Mouse (Mus musculus): ENCODE measurements around the gene Ccdc172. TPM values are rescaled to one million over a fixed set of nuclear protein-coding genes. Genes with fewer than 3 reads are reported as not detected.

Gene Ccdc172
- polyA plus RNA-seq, 1 experiment from 2014 or later: not detected

DNA sequence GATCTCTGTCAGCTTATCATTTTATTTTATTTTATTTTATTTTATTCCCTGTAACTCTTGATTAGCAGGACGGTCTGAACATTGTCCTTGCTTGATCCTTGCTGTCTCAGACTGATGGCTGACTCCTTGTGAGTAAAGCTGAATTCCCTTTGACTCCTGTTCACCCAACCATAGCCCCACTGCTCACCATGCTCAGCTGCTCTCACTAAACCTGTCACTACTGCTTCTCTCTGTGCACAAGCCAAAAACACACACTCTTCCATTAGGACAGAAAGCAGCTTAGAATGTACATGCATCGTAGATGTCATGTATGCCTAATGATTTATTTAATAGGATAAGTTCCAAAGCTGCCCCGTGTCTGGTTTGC is 61.3 kb downstream of the Ccdc172 start:
- no peak for ATAC-seq (ENCODE audit: low FRiP score)
- no peak overlapping the region for H3K27ac ChIP-seq
- WGBS: 70% methylated on average over 3 of the region's 3 CpGs

DNA sequence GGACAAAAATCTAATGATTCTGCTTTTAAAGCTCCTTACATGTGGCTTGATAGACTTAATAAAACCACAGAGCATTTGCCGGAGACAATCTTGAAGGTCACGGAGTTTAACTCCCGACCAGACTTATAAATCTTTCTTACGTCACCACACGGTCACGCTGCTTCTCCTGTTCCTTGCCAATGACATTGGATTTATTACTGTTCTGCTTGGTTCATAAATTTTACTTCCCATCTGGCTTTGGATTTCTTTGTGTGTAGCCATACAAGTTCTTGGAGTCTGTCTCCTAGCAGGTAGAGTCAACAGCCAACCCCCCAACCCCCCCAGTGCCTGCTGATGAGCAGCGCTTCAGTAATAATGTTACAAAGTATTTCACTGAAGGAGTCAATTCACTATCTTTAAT is 70.2 kb downstream of the Ccdc172 start:
- ATAC-seq (ENCODE audit: low FRiP score): no peak
- H3K27me3 ChIP-seq: no peaks in the 10 kb centered on the region
- H3K9ac ChIP-seq: no peak overlapping the region
- H3K9me3 ChIP-seq: no peaks in the 10 kb centered on the region
- no peaks in the 10 kb centered on the region for H3K36me3 ChIP-seq
- H3K27ac ChIP-seq: no peak overlapping the region
- WGBS: 62% methylated on average over 7 of the region's 7 CpGs
- H3K4me3 ChIP-seq: no peak overlapping the region
- H3K4me1 ChIP-seq (replicated peaks): peaks cover 3% of the 10 kb centered on the region
- H3K4me2 ChIP-seq: no peak overlapping the region

More for the DNA sequence above, 61.3 kb downstream of the Ccdc172 start:
- no peak overlapping the region for H3K9ac ChIP-seq
- no peak overlapping the region for H3K4me3 ChIP-seq
- no peak overlapping the region for H3K4me2 ChIP-seq
- peaks cover 9% of the 10 kb centered on the region; the same call in 1 of the 2 replicates for H3K4me1 ChIP-seq (replicated peaks)
- H3K27me3 ChIP-seq: no peaks in the 10 kb centered on the region
- H3K9me3 ChIP-seq: no peaks in the 10 kb centered on the region
- no peaks in the 10 kb centered on the region for H3K36me3 ChIP-seq

- Histone ChIP-seq H3K27me3 (no peaks in the 10 kb centered on the region), H3K4me2 (no peak overlapping the region), H3K36me3 (no peaks in the 10 kb centered on the region), H3K9me3 (no peaks in the 10 kb centered on the region), H3K9ac (no peak overlapping the region), H3K27ac (no peak overlapping the region), H3K4me3 (no peak overlapping the region), H3K4me1 (replicated peaks) (peaks cover 3% of the 10 kb centered on the region)
- 92% methylated on average over 5 of the region's 5 CpGs for WGBS
- no peak for ATAC-seq (ENCODE audit: low FRiP score)
These were observed 71.2 kb downstream of the Ccdc172 start for GRCm38 (mm10) chr19:58582956-58583355.

- no peak overlapping the region for H3K4me2 ChIP-seq
- H3K36me3 ChIP-seq: no peaks in the 10 kb centered on the region
- H3K9me3 ChIP-seq: no peaks in the 10 kb centered on the region
- no peak overlapping the region for H3K27ac ChIP-seq
- H3K4me3 ChIP-seq: no peak overlapping the region
- H3K9ac ChIP-seq: no peak overlapping the region
- WGBS: 72% methylated on average over 2 of the region's 2 CpGs
- no peak for ATAC-seq (ENCODE audit: low FRiP score)
- H3K4me1 ChIP-seq (replicated peaks): peaks cover 3% of the 10 kb centered on the region
- no peaks in the 10 kb centered on the region for H3K27me3 ChIP-seq
These were observed 74.3 kb downstream of the Ccdc172 start for GRCm38 (mm10) chr19:58586046-58586445.

- no peak overlapping the region for H3K9ac ChIP-seq
- no peak overlapping the region for H3K4me2 ChIP-seq
- H3K36me3 ChIP-seq: no peaks in the 10 kb centered on the region
- no peaks in the 10 kb centered on the region for H3K27me3 ChIP-seq
- no peak overlapping the region for H3K4me3 ChIP-seq
- no peak for ATAC-seq (ENCODE audit: low FRiP score)
- H3K9me3 ChIP-seq: no peaks in the 10 kb centered on the region
- WGBS: 70% methylated on average over 6 of the region's 6 CpGs
- H3K27ac ChIP-seq: no peak overlapping the region
- H3K4me1 ChIP-seq (replicated peaks): no peaks in the 10 kb centered on the region
These were observed 78.6 kb downstream of the Ccdc172 start for GRCm38 (mm10) chr19:58590251-58590936.

- no peak for ATAC-seq (ENCODE audit: low FRiP score)
- H3K9me3 ChIP-seq: no peaks in the 10 kb centered on the region
- no peaks in the 10 kb centered on the region for H3K27me3 ChIP-seq
- H3K27ac ChIP-seq: no peak overlapping the region
- no peaks in the 10 kb centered on the region for H3K4me1 ChIP-seq (replicated peaks)
- H3K4me3 ChIP-seq: no peak overlapping the region
- H3K9ac ChIP-seq: no peak overlapping the region
- no peak overlapping the region for H3K4me2 ChIP-seq
- 81% methylated on average over 5 of the region's 5 CpGs for WGBS
- H3K36me3 ChIP-seq: no peaks in the 10 kb centered on the region
These were observed 88.6 kb downstream of the Ccdc172 start for GRCm38 (mm10) chr19:58600381-58600780.

Other genes with a start within 250 kb of the Ccdc172 start
- gene Gfra1, start 56.1 kb upstream of the Ccdc172 start, polyA plus RNA-seq (2015; fragmentation: Nextera tagmentation; extraction: Ambion mirVana): 65.7 and 67.6 TPM in 2 replicates
- gene Pnlip, start 140.5 kb downstream of the Ccdc172 start, polyA plus RNA-seq (2015; fragmentation: Nextera tagmentation; extraction: Ambion mirVana): 0.47 and 0.71 TPM in 2 replicates
- gene Pnliprp1, start 216.9 kb downstream of the Ccdc172 start, polyA plus RNA-seq (2015; fragmentation: Nextera tagmentation; extraction: Ambion mirVana): 0.13 and 9.9 TPM in 2 replicates
- gene Pnliprp2, start 247.7 kb downstream of the Ccdc172 start, polyA plus RNA-seq (2015; fragmentation: Nextera tagmentation; extraction: Ambion mirVana): not detected in 2 replicates

All from hindbrain, embryonic 13.5 days (tissue).